Mouse (Mus musculus) embryonic fibroblast, embryonic 13.5 days (primary cell): Measurements from ENCODE around the gene Zfp568.

Source experiments
- CTCF ChIP-seq: IDR thresholded peaks from 2 replicates; pipeline ENCODE4 v1.5.1; 2011; ENCODE audit warnings: mild to moderate bottlenecking, control low read depth, low read length, moderate library complexity, borderline replicate concordance; ENCODE audit not compliant: insufficient read depth
- POLR2A ChIP-seq: IDR thresholded peaks from 2 replicates; pipeline ENCODE4 v1.6.1; 2011; ENCODE audit warnings: low read depth, mild to moderate bottlenecking, control low read depth, low read length, moderate library complexity

DNA sequence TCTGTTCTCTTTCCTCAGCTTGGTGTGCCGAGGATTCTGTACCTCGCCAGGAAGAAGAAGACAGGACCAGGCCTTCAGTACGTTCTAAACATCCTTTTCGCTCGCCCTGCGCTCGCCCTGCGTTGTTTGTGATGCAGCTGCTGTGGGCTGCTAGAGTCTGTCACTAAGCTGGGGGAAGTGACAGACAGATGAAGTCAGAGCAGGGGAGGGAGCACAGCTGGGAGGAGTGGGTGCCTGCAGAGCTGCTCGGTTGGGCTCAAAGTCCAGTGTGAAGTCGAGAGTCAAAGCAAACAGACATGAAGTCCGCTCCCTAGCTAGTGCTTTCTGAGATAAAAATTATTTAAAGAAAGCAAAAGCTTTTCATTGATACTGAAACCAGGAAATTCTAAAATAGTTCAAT, 5.3 kb downstream of the Zfp568 start:
- TF ChIP-seq POLR2A (no peak), CTCF (no peak)
